Mouse (Mus musculus) midbrain, embryonic 15.5 days (tissue): ENCODE data around the gene Thoc6. TPM values are rescaled to one million over a fixed set of nuclear protein-coding genes. Genes with fewer than 3 reads are reported as not detected.

Experiments used
- ATAC-seq: fragments of 200-750 bp; cut with Nextera tagmentation; replicated peaks from 2 replicates; pipeline ENCODE4 v1.8.0; 2017; ENCODE audit warnings: moderate TSS enrichment
- H3K27ac ChIP-seq: fragments of 300-500 bp; sonication (generic); 2 replicates; pipeline ENCODE4 v1.5.1; 2015; ENCODE audit warnings: mild to moderate bottlenecking, inconsistent platforms
- H3K27me3 ChIP-seq: fragments of 300-500 bp; sonication (generic); replicated peaks from 2 replicates; pipeline ENCODE4 v1.6.1; 2015; ENCODE audit warnings: inconsistent platforms
- H3K36me3 ChIP-seq: fragments of 300-500 bp; sonication (generic); replicated peaks from 2 replicates; pipeline ENCODE4 v1.6.1; 2015; ENCODE audit warnings: inconsistent platforms
- H3K4me1 ChIP-seq: fragments of 300-500 bp; sonication (generic); 2 replicates; pipeline ENCODE4 v1.6.1; 2015; ENCODE audit warnings: inconsistent platforms
- H3K4me2 ChIP-seq: fragments of 300-500 bp; sonication (generic); 2 replicates; pipeline ENCODE4 v1.6.1; 2015; ENCODE audit warnings: inconsistent platforms, mild to moderate bottlenecking, moderate library complexity
- H3K4me3 ChIP-seq: fragments of 300-500 bp; sonication (generic); 2 replicates; pipeline ENCODE4 v1.5.1; 2015; ENCODE audit warnings: mild to moderate bottlenecking, inconsistent platforms
- H3K9ac ChIP-seq: fragments of 300-500 bp; sonication (generic); 2 replicates; pipeline ENCODE4 v1.6.1; 2015; ENCODE audit warnings: mild to moderate bottlenecking, inconsistent platforms
- H3K9me3 ChIP-seq: fragments of 300-500 bp; sonication (generic); 2 replicates; pipeline ENCODE4 v1.6.1; 2016; ENCODE audit warnings: inconsistent platforms
- WGBS: fragments of 180-500 bp; shearing (Covaris S2); methylation state at CpG from one replicate; pipeline ENCODE4 v1.1.7; 2015; ENCODE audit warnings: mixed read lengths; 5-methylcytosine and 5-hydroxymethylcytosine counted together
- polyA plus RNA-seq: library from polyadenylated mRNA; unstranded; fragments of >200 nt; fragmentation: Nextera tagmentation; extraction: Ambion mirVana; gene quantifications from 2 replicates; pipeline ENCODE4 v1.2.1, GENCODE M21; 2015

Gene Thoc6
- polyA plus RNA-seq, 1 experiment from 2014 or later: 39.1 TPM

DNA sequence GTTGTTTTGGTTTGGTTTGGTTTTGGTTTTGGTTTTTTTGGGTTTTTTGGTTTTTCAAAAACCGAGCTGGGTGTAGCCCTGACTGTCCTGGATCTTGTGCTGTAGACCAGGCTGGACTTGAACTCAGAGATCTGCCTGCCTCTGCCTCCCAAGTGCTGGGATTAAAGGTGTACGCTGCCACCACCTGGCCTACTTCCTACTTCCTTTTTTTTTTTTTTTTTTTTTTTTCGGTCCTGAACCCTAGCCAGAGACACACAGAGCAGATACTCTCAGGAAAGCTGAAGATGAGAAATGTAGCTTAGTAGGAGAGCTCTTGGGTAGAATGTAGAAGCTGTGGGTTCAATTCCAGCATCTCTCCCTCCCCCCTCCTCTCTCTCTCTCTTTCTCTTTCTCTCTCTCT lies 15.2 kb downstream of the Thoc6 start:
- H3K4me3 ChIP-seq: no peak overlapping the region
- H3K36me3 ChIP-seq: no peaks in the 10 kb centered on the region
- H3K9me3 ChIP-seq: no peaks in the 10 kb centered on the region
- H3K4me2 ChIP-seq: no peak overlapping the region
- peaks cover 39% of the 10 kb centered on the region for H3K27me3 ChIP-seq
- no peaks in the 10 kb centered on the region for H3K4me1 ChIP-seq
- no peak overlapping the region for H3K27ac ChIP-seq
- WGBS: 78% methylated on average over 3 of the region's 3 CpGs
- no peak overlapping the region for H3K9ac ChIP-seq
- ATAC-seq: no peak

DNA sequence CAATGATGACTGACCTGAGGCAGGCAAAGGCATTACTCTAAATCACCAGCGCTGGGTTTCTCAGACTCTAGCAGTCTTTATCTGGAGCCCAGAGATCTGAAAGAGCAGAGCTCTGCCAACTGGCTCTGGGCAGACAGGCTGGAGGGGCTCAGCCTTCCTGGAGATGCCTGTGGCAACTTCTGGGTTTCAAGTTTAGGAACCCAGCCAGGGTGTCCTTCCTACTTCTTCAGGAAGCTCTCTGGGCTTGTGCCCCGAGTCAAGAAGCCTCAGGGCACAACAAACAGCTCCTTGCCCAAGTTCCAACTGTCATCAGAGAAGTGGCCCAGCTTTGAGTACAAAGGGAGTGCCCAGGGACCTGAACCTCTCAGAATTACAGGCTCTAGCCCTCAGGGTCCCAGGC lies 19.3 kb downstream of the Thoc6 start:
- ATAC-seq: no peak
- H3K4me1 ChIP-seq: no peaks in the 10 kb centered on the region
- no peak overlapping the region for H3K9ac ChIP-seq
- peaks cover 5% of the 10 kb centered on the region for H3K27me3 ChIP-seq
- H3K4me2 ChIP-seq: no peak overlapping the region
- no peak overlapping the region for H3K4me3 ChIP-seq
- no peak overlapping the region for H3K27ac ChIP-seq
- H3K9me3 ChIP-seq: no peaks in the 10 kb centered on the region
- H3K36me3 ChIP-seq: no peaks in the 10 kb centered on the region
- 67% methylated on average over 2 of the region's 2 CpGs for WGBS

DNA sequence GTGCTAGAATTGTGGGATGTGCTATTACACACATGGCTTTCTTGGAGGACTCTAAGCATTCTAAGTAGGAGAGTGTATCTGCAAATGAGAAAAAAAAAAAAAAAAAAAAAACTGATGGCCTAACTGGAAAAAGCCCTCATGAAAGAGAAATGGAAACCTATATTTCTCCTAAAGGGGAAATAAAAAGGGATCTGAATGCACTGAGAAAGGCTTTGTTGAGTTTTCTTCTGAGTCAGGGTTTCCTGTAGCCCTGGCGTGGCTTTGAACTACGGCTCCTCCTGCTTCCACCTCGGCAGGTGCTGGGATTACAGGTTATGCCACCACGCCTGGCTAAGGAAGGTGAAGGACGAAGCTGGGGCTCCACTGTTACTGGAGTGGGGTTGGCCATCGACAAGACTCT lies 19.7 kb downstream of the Thoc6 start:
- Histone ChIP-seq H3K27me3 (peaks cover 1% of the 10 kb centered on the region), H3K4me3 (no peak overlapping the region), H3K36me3 (no peaks in the 10 kb centered on the region), H3K9ac (no peak overlapping the region), H3K4me2 (no peak overlapping the region), H3K4me1 (no peaks in the 10 kb centered on the region), H3K27ac (no peak overlapping the region), H3K9me3 (no peaks in the 10 kb centered on the region)
- no peak for ATAC-seq
- 74% methylated on average over 6 of the region's 6 CpGs for WGBS

DNA sequence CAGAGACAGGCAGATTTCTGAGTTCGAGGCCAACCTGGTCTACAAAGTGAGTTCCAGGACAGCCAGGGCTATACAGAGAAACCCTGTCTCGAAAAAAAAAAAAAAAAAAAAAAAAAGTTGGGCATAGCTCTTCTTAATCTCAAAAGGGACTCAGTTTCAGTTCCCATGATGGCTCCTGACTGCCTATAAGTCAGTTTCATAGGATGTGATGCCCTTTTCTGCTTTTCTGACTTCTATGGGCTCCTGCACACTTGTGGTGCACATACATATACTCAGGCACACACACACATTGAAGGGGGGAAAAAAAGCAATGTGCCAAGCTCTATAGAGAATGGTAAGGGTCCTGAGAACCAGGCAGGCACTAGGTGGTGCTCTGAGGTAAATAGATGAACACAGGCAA lies 20.4 kb downstream of the Thoc6 start:
- H3K36me3 ChIP-seq: no peaks in the 10 kb centered on the region
- no peaks in the 10 kb centered on the region for H3K4me1 ChIP-seq
- H3K27ac ChIP-seq: no peak overlapping the region
- no peak for ATAC-seq
- no peaks in the 10 kb centered on the region; the same call in 1 of the 2 replicates for H3K27me3 ChIP-seq
- H3K9ac ChIP-seq: no peak overlapping the region
- H3K9me3 ChIP-seq: no peaks in the 10 kb centered on the region
- H3K4me3 ChIP-seq: no peak overlapping the region
- WGBS: 67% methylated on average over 2 of the region's 2 CpGs
- no peak overlapping the region for H3K4me2 ChIP-seq

DNA sequence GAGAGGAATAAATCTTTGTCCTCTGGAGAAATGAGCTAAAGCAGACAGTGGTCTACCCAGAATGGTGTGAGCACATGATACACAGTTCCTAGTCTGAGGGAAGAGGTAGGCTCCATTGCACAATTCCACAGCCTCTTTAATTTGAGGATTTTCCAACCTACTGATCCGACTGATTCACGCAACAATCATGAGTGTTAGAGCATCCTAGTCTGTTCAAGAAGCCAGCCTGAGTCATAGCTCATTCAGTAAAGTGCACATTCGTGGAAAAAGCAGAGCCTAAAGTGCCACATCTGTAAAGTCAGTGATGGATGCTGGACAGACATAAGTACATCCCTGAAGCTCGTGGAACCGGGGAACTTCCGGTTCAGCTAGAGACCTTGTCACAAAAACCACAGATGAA lies 22.3 kb downstream of the Thoc6 start:
- H3K9me3 ChIP-seq: no peaks in the 10 kb centered on the region
- no peak overlapping the region for H3K9ac ChIP-seq
- H3K36me3 ChIP-seq: no peaks in the 10 kb centered on the region
- 87% methylated on average over 6 of the region's 6 CpGs for WGBS
- H3K27ac ChIP-seq: no peak overlapping the region
- no peak for ATAC-seq
- no peak overlapping the region for H3K4me3 ChIP-seq
- no peaks in the 10 kb centered on the region for H3K4me1 ChIP-seq
- no peak overlapping the region for H3K4me2 ChIP-seq
- H3K27me3 ChIP-seq: peaks cover 5% of the 10 kb centered on the region; the same call in 1 of the 2 replicates

DNA sequence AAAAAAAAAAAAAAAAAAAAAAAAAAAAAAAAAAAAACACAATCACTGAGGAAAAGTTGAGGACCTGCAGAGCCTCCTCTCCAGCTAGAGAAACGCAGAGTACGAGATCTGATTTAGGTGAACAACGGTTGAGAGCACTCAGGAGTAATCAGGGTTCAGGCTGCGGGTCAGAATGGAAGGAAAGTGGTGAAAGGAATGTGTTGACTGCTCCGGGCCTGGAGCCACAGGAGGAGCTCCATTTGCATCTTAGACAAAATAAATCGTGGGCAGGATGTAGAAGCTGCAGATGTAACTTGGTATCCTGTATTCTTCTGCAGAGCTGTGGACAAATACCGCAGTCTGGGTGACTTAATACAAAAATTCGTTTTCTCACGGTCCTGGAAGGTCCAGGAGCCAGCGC lies 27.8 kb downstream of the Thoc6 start:
- WGBS: 26% methylated on average over 10 of the region's 10 CpGs
- no peak overlapping the region for H3K4me2 ChIP-seq
- H3K4me3 ChIP-seq: no peak overlapping the region
- ATAC-seq: no peak
- peaks cover 9% of the 10 kb centered on the region for H3K4me1 ChIP-seq
- H3K9ac ChIP-seq: no peak overlapping the region
- no peak overlapping the region for H3K27ac ChIP-seq
- peaks cover 27% of the 10 kb centered on the region for H3K27me3 ChIP-seq
- H3K36me3 ChIP-seq: no peaks in the 10 kb centered on the region
- H3K9me3 ChIP-seq: no peaks in the 10 kb centered on the region

DNA sequence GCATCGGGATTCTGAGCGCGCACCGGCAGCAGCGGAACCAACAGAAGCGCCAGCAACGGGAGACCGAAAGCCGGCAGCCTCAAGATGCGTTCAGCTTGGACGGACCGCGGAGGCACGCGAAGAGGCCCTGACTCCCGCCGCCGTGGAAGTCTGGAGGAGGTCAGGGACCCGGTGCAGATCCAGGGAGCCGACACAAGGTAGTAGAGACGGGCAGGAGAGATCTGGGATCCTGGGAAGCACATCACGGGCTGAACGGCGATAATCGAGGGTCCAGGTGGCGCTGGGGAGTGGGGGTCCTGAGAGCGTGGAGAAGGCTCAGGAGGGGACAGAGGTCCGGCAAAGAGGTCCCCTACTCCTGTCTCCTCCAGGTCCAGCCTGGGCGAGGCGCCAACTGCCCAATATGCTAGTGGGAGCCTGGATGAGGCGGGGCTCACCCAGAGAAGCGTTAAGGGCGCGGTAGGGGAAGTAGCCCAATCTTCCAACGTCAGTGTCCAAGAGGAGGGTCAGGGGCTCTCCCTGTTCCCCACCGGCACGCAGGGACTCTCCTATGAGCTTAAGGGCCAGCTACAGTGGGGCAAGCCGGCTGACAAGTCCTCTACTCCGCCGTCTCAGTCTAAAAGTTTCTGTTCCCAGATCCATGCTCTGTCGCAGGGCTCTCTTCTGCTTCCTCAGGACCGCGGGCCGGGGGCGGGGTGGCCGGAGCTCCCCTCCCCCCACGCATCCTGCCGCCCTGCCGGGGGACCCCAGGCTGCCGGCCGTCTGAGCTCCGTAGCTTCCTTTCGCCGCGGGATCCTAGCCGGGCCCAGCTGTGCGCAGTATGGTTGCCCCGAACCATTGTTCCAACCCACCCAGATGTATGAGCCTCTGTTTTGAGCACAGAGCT lies 28.8 kb downstream of the Thoc6 start, which contains the start of gene Mmp25:
Gene Mmp25 (minus strand): TSS at position 665 of the 883 bp plus-strand sequence.
- Histone ChIP-seq H3K27ac (no peak within 1 kb of the TSS), H3K4me1 (peaks cover 9% of the 10 kb centered on the region), H3K9me3 (no peaks in the 10 kb centered on the region), H3K9ac (peak within 1 kb of the TSS; percentile 31), H3K4me2 (peak within 1 kb of the TSS; percentile 65), H3K36me3 (no peaks in the 10 kb centered on the region), H3K27me3 (peaks cover 27% of the 10 kb centered on the region), H3K4me3 (peak within 1 kb of the TSS; percentile 39)
- under 1% methylated on average over 58 of the region's 58 CpGs for WGBS
- no peak; the same call in 1 of the 2 replicates for ATAC-seq

DNA sequence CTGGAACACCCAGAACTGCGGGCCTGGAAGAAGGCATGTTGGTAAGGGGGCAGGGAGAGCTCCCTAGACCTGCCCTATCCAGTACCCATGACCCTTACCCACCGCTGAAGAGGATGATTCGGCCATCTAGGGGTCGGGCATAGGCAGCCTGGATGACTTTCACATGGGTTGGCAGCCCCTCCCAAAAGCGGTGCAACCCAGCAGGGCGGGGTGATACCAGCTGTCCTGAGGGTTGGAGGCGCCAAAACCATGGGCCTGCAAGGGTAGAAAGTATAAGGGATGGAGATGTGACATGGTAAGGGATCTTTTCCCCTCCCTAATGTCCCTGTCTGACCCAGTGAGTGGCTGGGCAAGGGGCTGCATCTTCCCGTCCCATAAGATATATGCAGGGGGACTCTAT lies 42.4 kb downstream of the Thoc6 start:
- Histone ChIP-seq H3K4me2 (no peak overlapping the region), H3K36me3 (no peaks in the 10 kb centered on the region), H3K9ac (no peak overlapping the region), H3K9me3 (no peaks in the 10 kb centered on the region), H3K4me1 (no peaks in the 10 kb centered on the region), H3K4me3 (no peak overlapping the region), H3K27me3 (no peaks in the 10 kb centered on the region), H3K27ac (no peak overlapping the region)
- ATAC-seq: no peak
- WGBS: 84% methylated on average over 8 of the region's 8 CpGs

DNA sequence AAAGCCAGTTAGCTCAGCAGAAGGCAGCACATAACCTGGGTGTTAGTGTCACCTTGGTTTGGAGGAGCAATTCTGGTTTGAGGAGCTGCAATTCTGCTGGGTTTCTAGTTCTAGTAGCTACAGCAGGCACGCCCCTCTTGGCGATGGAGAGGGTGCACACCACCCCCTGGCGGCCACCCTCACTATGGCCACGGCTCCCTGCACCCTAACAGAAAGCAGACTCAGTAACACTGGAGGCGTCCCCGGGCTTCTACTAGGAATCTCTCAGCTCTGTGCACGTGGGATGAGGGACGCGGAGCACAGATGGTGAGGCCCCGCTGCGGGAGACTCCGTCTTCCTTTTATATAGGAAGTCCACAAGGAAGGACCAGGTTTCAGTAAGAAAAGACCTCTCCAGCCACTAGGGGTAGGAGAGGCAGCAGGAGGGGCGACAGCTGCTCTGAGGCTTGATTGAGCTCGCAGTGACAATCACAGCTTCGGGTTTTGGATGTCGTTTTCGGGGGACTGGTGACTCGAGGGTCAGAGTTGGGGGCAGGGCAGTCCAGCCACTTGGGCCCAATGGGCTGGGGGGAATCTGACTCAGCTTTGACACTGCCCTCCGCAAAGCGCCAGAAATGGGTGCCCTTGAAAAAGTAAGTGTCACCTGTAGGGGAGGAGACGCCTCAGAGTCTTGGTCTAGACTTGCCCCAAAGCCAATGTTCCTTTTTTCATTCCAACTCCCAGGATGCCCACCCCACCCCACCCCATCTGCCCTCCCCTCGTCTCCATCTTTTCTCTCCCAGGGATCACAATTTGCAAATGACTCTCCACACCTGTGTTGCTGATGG lies 43.3 kb downstream of the Thoc6 start:
- Histone ChIP-seq H3K27me3 (no peaks in the 10 kb centered on the region), H3K9me3 (no peaks in the 10 kb centered on the region), H3K27ac (no peak overlapping the region), H3K4me1 (no peaks in the 10 kb centered on the region), H3K36me3 (no peaks in the 10 kb centered on the region), H3K4me3 (0 out of 2 replicates have a peak overlapping the region, but pooled peaks have one; percentile 10), H3K9ac (no peak overlapping the region), H3K4me2 (peak overlapping the region; percentile 39)
- 19% methylated on average over 22 of the region's 22 CpGs for WGBS
- peak; percentile 78 for ATAC-seq

DNA sequence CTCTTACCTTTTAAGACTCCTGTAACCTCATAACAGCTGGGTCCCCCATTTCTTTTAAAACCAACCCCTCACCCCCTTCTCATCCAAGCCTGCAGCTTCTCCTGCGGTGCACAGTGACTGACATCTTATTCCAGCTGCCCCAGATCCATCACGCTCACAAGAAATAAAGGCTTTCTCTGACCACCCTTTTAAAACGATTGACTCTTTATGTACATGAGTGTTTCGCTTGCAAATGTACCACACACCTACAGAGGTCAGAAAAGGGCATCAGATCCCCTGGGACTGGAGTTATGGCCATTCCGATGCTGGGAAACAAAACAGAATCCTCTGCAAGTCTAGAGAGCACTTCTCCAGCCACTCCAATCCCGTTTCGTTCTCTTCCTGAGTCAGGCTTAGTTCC lies 45.9 kb downstream of the Thoc6 start:
- Histone ChIP-seq H3K9me3 (no peaks in the 10 kb centered on the region), H3K36me3 (no peaks in the 10 kb centered on the region), H3K4me2 (no peak overlapping the region), H3K4me3 (no peak overlapping the region), H3K9ac (no peak overlapping the region), H3K4me1 (no peaks in the 10 kb centered on the region), H3K27me3 (no peaks in the 10 kb centered on the region), H3K27ac (no peak overlapping the region)
- ATAC-seq: no peak
- 34% methylated on average over 7 of the region's 7 CpGs for WGBS

DNA sequence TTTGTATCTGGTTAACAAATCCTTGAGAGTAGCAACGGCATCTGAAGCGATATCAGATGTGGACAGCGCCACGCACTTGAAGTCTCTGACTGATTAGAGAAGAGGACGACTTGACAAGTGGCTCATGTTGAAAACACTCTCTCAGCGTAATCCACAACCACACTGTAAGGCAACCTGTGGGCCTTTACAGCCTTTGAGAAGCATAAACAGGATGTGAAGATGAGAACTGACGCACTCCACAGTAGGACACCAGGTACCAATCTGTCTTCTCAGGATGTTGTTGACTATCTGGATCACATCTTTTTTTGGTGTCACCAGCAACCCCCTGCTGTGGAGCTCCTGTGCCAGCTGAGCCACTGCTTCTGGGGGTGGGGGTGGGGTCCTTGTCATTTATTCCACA lies 53.3 kb downstream of the Thoc6 start:
- H3K4me3 ChIP-seq: no peak overlapping the region
- H3K36me3 ChIP-seq: no peaks in the 10 kb centered on the region
- H3K4me2 ChIP-seq: no peak overlapping the region
- H3K4me1 ChIP-seq: no peaks in the 10 kb centered on the region
- WGBS: 89% methylated on average over 7 of the region's 7 CpGs
- no peak overlapping the region for H3K27ac ChIP-seq
- no peaks in the 10 kb centered on the region for H3K9me3 ChIP-seq
- ATAC-seq: no peak
- no peaks in the 10 kb centered on the region for H3K27me3 ChIP-seq
- H3K9ac ChIP-seq: no peak overlapping the region
